Mouse (Mus musculus) lung, embryonic 15.5 days (tissue): ENCODE data around the gene Btf3l4. TPM values are rescaled to one million over a fixed set of nuclear protein-coding genes. Genes with fewer than 3 reads are reported as not detected.

ENCODE experiments used
- ATAC-seq: fragments of 200-750 bp; cut with Nextera tagmentation; 2 replicates; pipeline ENCODE4 v1.8.0; 2017; ENCODE audit warnings: moderate number of reproducible peaks, borderline replicate concordance; ENCODE audit not compliant: low FRiP score, low TSS enrichment; ENCODE audit errors: extremely low read depth
- H3K27ac ChIP-seq: fragments of 300-500 bp; sonication (generic); 2 replicates; pipeline ENCODE4 v1.5.1; 2015; ENCODE audit warnings: moderate library complexity, mild to moderate bottlenecking, inconsistent platforms
- H3K27me3 ChIP-seq: fragments of 300-500 bp; sonication (generic); 2 replicates; pipeline ENCODE4 v1.6.1; 2015; ENCODE audit warnings: inconsistent platforms
- H3K36me3 ChIP-seq: fragments of 300-500 bp; sonication (generic); 2 replicates; pipeline ENCODE4 v1.6.1; 2015; ENCODE audit warnings: inconsistent platforms
- H3K4me1 ChIP-seq: fragments of 300-500 bp; sonication (generic); 2 replicates; pipeline ENCODE4 v1.6.1; 2015; ENCODE audit warnings: inconsistent platforms
- H3K4me2 ChIP-seq: fragments of 300-500 bp; sonication (generic); 2 replicates; pipeline ENCODE4 v1.6.1; 2015; ENCODE audit warnings: inconsistent platforms, mild to moderate bottlenecking, moderate library complexity
- H3K4me3 ChIP-seq: fragments of 300-500 bp; sonication (generic); 2 replicates; pipeline ENCODE4 v1.5.1; 2015; ENCODE audit warnings: mild to moderate bottlenecking, inconsistent platforms
- H3K9ac ChIP-seq: fragments of 300-500 bp; sonication (generic); 2 replicates; pipeline ENCODE4 v1.6.1; 2015; ENCODE audit warnings: inconsistent platforms
- H3K9me3 ChIP-seq: fragments of 300-500 bp; sonication (generic); 2 replicates; pipeline ENCODE4 v1.6.1; 2016; ENCODE audit warnings: inconsistent platforms
- WGBS: fragments of 180-500 bp; shearing (Covaris S2); methylation state at CpG from one replicate; pipeline ENCODE4 v1.1.7; 2015; 5-methylcytosine and 5-hydroxymethylcytosine counted together
- polyA plus RNA-seq: library from polyadenylated mRNA; unstranded; fragments of >200 nt; fragmentation: Nextera tagmentation; extraction: Ambion mirVana; gene quantifications from 2 replicates; pipeline ENCODE4 v1.2.1, GENCODE M21; 2015

The Btf3l4 gene
- polyA plus RNA-seq, result 142 and 154 TPM in 2 replicates

DNA sequence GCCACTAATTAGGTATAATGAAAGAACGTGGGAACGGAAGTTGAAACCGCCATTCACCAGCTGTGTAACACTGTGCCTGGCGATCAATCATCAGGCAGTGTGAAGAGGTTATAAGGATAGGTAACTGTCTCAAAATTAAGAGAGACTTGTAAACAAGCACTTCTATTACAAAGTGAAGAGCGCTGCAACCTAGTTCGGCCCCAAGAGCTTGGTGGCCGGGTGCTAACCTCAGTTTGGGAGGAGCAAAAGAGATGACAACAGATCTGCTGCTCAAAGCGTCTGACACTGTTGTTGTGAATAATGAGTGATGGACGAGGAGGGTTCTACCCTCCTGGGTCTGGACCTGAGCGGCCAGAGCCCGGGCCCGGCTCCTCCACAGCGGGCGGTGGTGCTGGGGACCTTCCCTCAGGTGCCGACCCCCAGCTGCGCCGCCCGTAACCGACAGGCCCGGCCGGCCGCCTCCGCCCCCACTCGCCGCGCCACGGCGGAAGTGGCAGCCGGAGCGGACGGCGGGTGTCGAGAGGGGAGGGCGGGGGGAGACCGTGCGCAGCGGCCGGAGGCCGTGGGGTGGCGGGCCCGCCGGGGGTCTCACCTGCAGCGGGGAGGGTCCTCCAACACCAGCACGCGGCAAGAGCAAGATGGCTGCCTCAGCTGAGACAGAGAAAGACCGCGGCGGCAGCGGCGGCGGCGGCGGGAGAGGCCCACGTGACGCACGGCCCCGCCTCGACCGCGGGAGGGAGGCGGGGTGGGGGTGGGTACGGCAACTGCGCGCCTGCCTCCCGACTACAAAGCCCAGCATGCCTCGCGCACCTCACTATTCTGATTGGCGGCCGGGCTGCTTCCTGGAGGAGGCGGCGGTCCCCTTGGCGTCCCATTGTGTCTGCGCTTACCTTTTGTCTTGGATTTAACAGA is at the start of gene Btf3l4:
Btf3l4 (minus strand) TSS at position 699 of the 912 bp plus-strand sequence.
- H3K4me1 ChIP-seq, result peaks cover 30% of the 10 kb centered on the region
- peak within 1 kb of the TSS; percentile 74 for H3K4me2 ChIP-seq
- no peaks in the 10 kb centered on the region for H3K9me3 ChIP-seq
- WGBS, result under 1% methylated on average over 42 of the region's 73 CpGs
- H3K27me3 ChIP-seq, result no peaks in the 10 kb centered on the region
- peak within 1 kb of the TSS; percentile 99 for H3K27ac ChIP-seq
- H3K9ac ChIP-seq, result peak within 1 kb of the TSS; percentile 89
- peak; percentile 94 for ATAC-seq
- peak within 1 kb of the TSS; percentile 72 for H3K4me3 ChIP-seq
- peaks cover 12% of the 10 kb centered on the region for H3K36me3 ChIP-seq

DNA sequence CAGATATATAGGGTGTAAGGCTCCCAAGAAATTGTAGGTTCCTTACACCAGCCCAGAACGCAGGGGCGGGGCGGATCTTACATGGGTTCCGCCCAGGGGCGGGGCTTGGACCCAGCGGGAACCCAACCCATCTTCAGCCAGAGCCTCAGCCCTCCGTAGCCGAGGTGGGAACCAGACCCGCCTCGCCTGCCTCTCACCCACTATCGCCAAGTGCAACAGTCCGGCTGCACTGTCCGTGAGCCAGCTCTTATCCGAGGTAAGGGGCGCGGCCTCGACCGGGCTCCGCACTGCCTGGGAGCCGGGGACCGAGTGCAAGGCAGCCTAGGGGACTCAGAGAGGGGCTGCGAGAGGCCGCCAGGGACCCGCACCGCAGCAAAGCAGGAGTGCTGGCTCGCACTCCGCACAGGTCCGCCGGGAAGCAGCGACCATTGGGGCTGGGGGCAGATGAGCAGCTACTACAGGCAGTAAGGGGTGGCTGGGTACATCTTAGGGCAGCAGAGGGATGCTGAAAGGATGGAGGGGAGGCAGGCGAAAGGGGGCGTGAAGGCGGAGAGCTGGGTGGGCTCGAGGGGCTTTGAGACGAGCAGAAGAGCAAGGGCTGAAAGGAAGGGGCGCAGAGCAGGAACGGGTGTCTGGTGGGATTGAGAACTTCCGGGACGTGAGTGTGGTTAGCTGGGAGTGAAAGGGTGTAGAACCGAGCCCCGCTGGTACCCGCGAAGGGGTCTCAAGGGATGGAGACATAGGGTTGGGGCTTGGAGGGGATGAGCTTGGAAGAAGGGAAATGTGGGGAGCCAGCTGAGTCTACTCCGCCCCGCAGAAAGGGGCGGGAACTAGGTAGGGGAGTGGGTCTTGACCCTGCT is 45.8 kb upstream of the Btf3l4 start, which contains the start of gene Rab3b:
Rab3b (plus strand) TSS at position 101 of the 860 bp plus-strand sequence.
- H3K9ac ChIP-seq, result peak within 1 kb of the TSS; percentile 49
- H3K9me3 ChIP-seq, result no peaks in the 10 kb centered on the region
- peaks cover 13% of the 10 kb centered on the region; the same call in 1 of the 2 replicates for H3K27me3 ChIP-seq
- peak within 1 kb of the TSS; percentile 54 for H3K4me3 ChIP-seq
- WGBS, result under 1% methylated on average over 46 of the region's 46 CpGs
- no peaks in the 10 kb centered on the region for H3K36me3 ChIP-seq
- ATAC-seq, result peak; percentile 89
- no peak within 1 kb of the TSS for H3K27ac ChIP-seq
- peaks cover 10% of the 10 kb centered on the region; the same call in 1 of the 2 replicates for H3K4me1 ChIP-seq
- H3K4me2 ChIP-seq, result peak within 1 kb of the TSS; percentile 97

DNA sequence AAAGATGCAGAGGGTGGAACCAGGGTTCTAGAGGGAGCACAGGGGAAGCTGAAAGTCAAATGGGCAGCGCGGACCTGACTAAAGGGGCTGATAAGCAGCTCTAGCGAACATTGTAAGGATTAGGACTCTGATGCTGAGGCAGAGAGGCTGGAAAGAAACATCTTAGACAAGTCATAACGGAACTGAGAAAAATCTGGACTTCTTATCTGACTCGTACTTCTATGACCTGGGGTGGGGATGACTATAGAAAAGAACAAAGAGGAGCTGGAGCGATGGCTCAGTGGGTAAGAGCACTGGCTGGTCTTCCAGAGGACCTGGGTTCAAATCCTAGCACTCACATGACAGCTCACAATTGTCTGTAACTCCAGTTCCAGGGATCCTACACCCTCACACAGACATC is 44.5 kb upstream of the Btf3l4 start:
- Histone ChIP-seq H3K9ac (no peak overlapping the region), H3K4me2 (no peak overlapping the region), H3K27me3 (peaks cover 13% of the 10 kb centered on the region; the same call in 1 of the 2 replicates), H3K9me3 (no peaks in the 10 kb centered on the region), H3K4me3 (no peak overlapping the region), H3K36me3 (no peaks in the 10 kb centered on the region), H3K4me1 (peaks cover 10% of the 10 kb centered on the region; the same call in 1 of the 2 replicates), H3K27ac (no peak overlapping the region)
- no peak for ATAC-seq
- 81% methylated on average over 6 of the region's 6 CpGs for WGBS

DNA sequence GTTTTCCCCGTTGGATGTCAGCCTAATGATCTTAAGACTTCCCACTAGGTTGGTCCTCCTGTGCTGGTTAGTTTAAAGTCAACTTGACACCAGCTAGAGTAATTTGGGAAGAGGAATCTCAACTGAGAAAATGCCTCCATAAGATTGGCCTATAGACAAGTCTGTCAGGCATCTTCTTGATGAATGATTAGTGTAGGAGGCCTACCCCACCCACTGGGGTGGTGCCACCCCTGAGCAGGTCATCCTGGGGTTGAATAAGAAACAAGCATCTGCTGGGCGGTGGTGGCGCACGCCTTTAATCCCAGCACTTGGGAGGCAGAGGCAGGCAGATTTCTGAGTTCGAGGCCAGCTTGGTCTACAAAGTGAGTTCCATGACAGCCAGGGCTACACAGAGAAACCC is 40.3 kb upstream of the Btf3l4 start:
- ATAC-seq, result no peak
- H3K27ac ChIP-seq, result no peak overlapping the region
- H3K4me1 ChIP-seq, result 0 out of 2 replicates have a peak, but pooled peaks cover under 1% of the 10 kb centered on the region
- H3K4me2 ChIP-seq, result no peak overlapping the region
- H3K36me3 ChIP-seq, result no peaks in the 10 kb centered on the region
- WGBS, result 88% methylated on average over 5 of the region's 5 CpGs
- H3K4me3 ChIP-seq, result no peak overlapping the region
- H3K9me3 ChIP-seq, result no peaks in the 10 kb centered on the region
- peaks cover 4% of the 10 kb centered on the region; the same call in 1 of the 2 replicates for H3K27me3 ChIP-seq
- no peak overlapping the region for H3K9ac ChIP-seq

DNA sequence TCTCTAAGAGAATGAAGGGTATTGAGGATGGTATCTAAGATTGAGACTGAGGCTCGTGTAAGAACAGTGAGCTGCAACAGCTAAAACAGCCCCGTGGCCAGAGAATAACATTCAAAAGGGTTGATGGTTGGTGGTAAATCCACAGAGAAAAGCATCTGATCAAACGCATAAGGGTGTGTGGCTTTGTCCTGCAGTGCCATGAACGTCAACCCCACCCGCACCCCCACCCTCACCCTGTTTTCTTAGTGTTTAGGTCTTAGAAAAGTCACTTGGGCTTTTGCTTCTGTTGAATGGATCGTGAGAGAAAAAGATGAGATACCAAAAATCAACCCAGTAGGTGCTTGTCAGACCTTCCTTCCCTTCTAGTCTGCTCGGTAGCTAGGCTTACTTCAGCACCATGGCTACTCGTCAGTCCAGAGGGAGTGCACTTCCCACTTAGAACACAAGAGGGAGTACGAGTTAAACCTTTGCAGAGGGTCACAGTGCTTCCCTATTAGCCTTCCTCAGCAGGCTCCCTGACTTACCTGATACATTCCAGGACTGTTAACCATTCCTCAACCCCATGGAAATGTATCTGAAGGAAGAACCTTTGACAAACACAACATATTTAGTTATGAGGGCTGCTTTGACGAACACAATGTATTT is 36.4 kb upstream of the Btf3l4 start:
- Histone ChIP-seq H3K4me1 (no peaks in the 10 kb centered on the region), H3K27ac (no peak overlapping the region), H3K27me3 (no peaks in the 10 kb centered on the region), H3K4me2 (no peak overlapping the region), H3K9me3 (no peaks in the 10 kb centered on the region), H3K36me3 (peaks cover under 1% of the 10 kb centered on the region; the same call in 1 of the 2 replicates), H3K9ac (no peak overlapping the region), H3K4me3 (no peak overlapping the region)
- no peak for ATAC-seq
- WGBS, result 34% methylated on average over 10 of the region's 10 CpGs

GRCm38 (mm10) chr4:108866806-108867205 is 33.4 kb upstream of the Btf3l4 start:
- Histone ChIP-seq H3K27ac (no peak overlapping the region), H3K9me3 (no peaks in the 10 kb centered on the region), H3K4me3 (no peak overlapping the region), H3K9ac (no peak overlapping the region), H3K36me3 (peaks cover 18% of the 10 kb centered on the region), H3K27me3 (no peaks in the 10 kb centered on the region), H3K4me1 (no peaks in the 10 kb centered on the region), H3K4me2 (no peak overlapping the region)
- 77% methylated on average over 7 of the region's 7 CpGs for WGBS
- ATAC-seq, result no peak

DNA sequence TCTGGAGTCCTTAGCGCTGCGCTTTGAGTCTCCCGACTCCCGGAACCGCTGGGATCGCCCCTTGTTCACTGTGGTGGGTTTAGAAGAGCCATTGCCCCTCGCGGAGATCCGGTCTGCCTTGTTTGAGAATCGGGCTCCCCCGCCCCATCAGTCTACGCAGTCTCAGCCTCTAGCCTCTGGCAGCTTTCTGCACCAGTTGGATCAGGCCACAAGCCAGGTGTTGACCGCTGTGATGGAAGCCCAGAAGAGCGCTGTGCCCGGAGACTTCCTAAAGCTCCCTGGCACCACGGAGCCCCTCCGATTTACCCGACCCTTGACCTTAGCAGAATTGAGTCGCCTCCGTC is 15.1 kb upstream of the Btf3l4 start, which contains the start of gene A730015C16Rik:
A730015C16Rik (minus strand) TSS at position 115 of the 344 bp plus-strand sequence.
- Histone ChIP-seq H3K27ac (peak within 1 kb of the TSS; percentile 95), H3K4me1 (peaks cover 37% of the 10 kb centered on the region), H3K9me3 (no peaks in the 10 kb centered on the region), H3K4me3 (peak within 1 kb of the TSS; percentile 95), H3K4me2 (peak within 1 kb of the TSS; percentile 89), H3K36me3 (peaks cover 10% of the 10 kb centered on the region; the same call in 1 of the 2 replicates), H3K27me3 (no peaks in the 10 kb centered on the region), H3K9ac (peak within 1 kb of the TSS; percentile 77)
- ATAC-seq, result no peak
- WGBS, result 6% methylated on average over 20 of the region's 20 CpGs

DNA sequence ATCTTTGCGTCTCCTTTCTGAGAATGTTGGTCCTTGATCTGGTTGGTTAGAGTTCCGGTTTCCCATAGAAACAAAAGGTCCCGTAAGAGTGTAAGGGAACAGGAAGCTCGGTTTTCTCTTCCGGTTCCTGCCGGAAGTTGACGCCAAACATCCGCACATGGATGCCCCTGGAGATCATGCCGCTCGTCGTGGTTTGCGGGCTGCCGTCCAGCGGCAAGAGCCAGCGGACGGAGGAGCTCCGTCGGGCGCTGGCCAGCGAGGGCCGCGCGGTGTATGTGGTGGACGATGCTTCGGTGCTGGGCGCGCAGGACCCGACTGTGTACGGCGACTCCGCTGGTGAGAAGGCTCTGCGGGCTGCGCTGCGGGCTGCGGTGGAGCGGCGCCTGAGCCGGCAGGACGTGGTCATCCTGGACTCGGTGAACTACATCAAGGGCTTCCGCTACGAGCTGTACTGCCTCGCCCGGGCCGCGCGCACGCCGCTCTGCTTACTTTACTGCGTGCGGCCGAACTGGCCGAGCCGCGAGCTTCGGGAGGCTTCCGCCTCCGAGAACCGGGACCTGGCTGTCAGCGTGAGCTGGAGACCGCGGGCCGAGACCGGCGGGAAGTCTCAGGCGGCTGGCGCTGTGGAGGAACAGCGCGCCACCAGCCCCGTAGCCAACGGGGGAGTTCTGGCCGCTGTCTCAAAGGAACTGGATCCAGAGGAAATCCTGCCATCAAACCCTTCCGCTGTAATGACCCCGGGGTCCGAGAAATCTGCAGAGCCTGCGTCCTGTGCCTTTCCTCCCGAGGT is 14.5 kb upstream of the Btf3l4 start, which contains the start of gene Kti12:
Kti12 (plus strand) TSS at position 71 of the 790 bp plus-strand sequence.
- Histone ChIP-seq H3K4me3 (peak within 1 kb of the TSS; percentile 95), H3K27ac (peak within 1 kb of the TSS; percentile 95), H3K36me3 (0 out of 2 replicates have a peak, but pooled peaks cover 5% of the 10 kb centered on the region), H3K27me3 (no peaks in the 10 kb centered on the region), H3K9me3 (no peaks in the 10 kb centered on the region), H3K4me1 (peaks cover 37% of the 10 kb centered on the region), H3K9ac (peak within 1 kb of the TSS; percentile 77), H3K4me2 (peak within 1 kb of the TSS; percentile 89)
- WGBS, result under 1% methylated on average over 77 of the region's 77 CpGs
- peak; percentile 75 for ATAC-seq

GRCm38 (mm10) chr4:108845824-108846569 is 12.6 kb upstream of the Btf3l4 start:
- Histone ChIP-seq H3K4me3 (no peak overlapping the region), H3K9ac (no peak overlapping the region), H3K9me3 (no peaks in the 10 kb centered on the region), H3K4me2 (peak overlapping the region; percentile 6; the same call in 1 of the 2 replicates), H3K27me3 (no peaks in the 10 kb centered on the region), H3K4me1 (peaks cover 37% of the 10 kb centered on the region), H3K27ac (peak overlapping the region; percentile 95), H3K36me3 (0 out of 2 replicates have a peak, but pooled peaks cover 5% of the 10 kb centered on the region)
- 34% methylated on average over 5 of the region's 5 CpGs for WGBS
- ATAC-seq, result peak; percentile 71; the same call in 1 of the 2 replicates

GRCm38 (mm10) chr4:108843336-108843735 is 9.9 kb upstream of the Btf3l4 start:
- H3K4me1 ChIP-seq, result peaks cover 22% of the 10 kb centered on the region
- no peak overlapping the region for H3K4me2 ChIP-seq
- H3K27me3 ChIP-seq, result no peaks in the 10 kb centered on the region
- no peaks in the 10 kb centered on the region for H3K9me3 ChIP-seq
- no peak overlapping the region for H3K9ac ChIP-seq
- H3K4me3 ChIP-seq, result no peak overlapping the region
- H3K36me3 ChIP-seq, result no peaks in the 10 kb centered on the region
- H3K27ac ChIP-seq, result no peak overlapping the region
- no peak for ATAC-seq
